Mouse (Mus musculus) CH12.LX (cell line): ENCODE measurements around the gene Phf13. TPM values are rescaled to one million over a fixed set of nuclear protein-coding genes. Genes with fewer than 3 reads are reported as not detected.

ENCODE experiments used
- DNase-seq: peaks from one replicate; pipeline ENCODE4 v3.0.0-alpha.2; 2013; ENCODE audit errors: extremely low read depth
- H3K27ac ChIP-seq: 2 replicates; pipeline ENCODE4 v1.5.1; 2012; ENCODE audit warnings: low read depth, mild to moderate bottlenecking, control low read depth, moderate library complexity; ENCODE audit not compliant: insufficient read depth
- H3K27me3 ChIP-seq: replicated peaks from 2 replicates; pipeline ENCODE3; 2012; ENCODE audit warnings: inconsistent platforms
- H3K36me3 ChIP-seq, 2 experiments: replicated peaks in 1 of 2; 2 replicates each; pipeline versions ENCODE3 to v1.6.1; 2012; ENCODE audit warnings: inconsistent platforms in 1 of 2, low read length in 1 of 2, mild to moderate bottlenecking in 1 of 2, mixed read lengths in 1 of 2, moderate library complexity in 1 of 2; ENCODE audit not compliant: control insufficient read depth in 1 of 2, insufficient read depth in 1 of 2
- H3K4me1 ChIP-seq, 2 experiments: 2 replicates each; pipeline ENCODE4 v1.6.1; 2012; ENCODE audit warnings: inconsistent platforms in 1 of 2, moderate library complexity in 1 of 2; ENCODE audit not compliant: insufficient read depth in 2 of 2, control insufficient read depth in 1 of 2
- H3K4me2 ChIP-seq: 2 replicates; pipeline ENCODE4 v1.6.1; 2012; ENCODE audit warnings: low read depth, mild to moderate bottlenecking, control low read depth; ENCODE audit not compliant: poor library complexity, insufficient read depth, severe bottlenecking
- H3K4me3 ChIP-seq, 3 experiments: fragments of 150-350 bp in 1 of 3; sonication (generic) in 1 of 3; replicated peaks in 1 of 3; 2 replicates each; pipeline versions ENCODE3 to v1.5.1; 2011 to 2012; ENCODE audit warnings: low read depth in 2 of 3, low read length in 2 of 3, mild to moderate bottlenecking in 2 of 3, moderate library complexity in 2 of 3, control low read depth in 1 of 3, improper control_type of control experiment in 1 of 3, inconsistent platforms in 1 of 3, mixed read lengths in 1 of 3; ENCODE audit not compliant: poor library complexity in 1 of 3
- H3K79me2 ChIP-seq: replicated peaks from 2 replicates; pipeline ENCODE4 v1.6.1; 2012; ENCODE audit warnings: mild to moderate bottlenecking, moderate library complexity; ENCODE audit not compliant: control insufficient read depth, poor library complexity, insufficient read depth, severe bottlenecking; ENCODE audit errors: extremely low read depth
- H3K9ac ChIP-seq: 2 replicates; pipeline ENCODE4 v1.6.1; 2012; ENCODE audit warnings: low read depth, mild to moderate bottlenecking, control low read depth, moderate library complexity; ENCODE audit not compliant: insufficient read depth
- H3K9me3 ChIP-seq: replicated peaks from 2 replicates; pipeline ENCODE3; 2012; ENCODE audit warnings: low read length, inconsistent platforms, mixed read lengths
- CTCF ChIP-seq, 2 experiments: IDR thresholded peaks in 1 of 2; conservative IDR thresholded peaks in 1 of 2; 2 replicates each; pipeline ENCODE4 v1.5.1; 2011 to 2012; ENCODE audit warnings: low read depth in 2 of 2, low read length in 2 of 2, improper control_type of control experiment in 1 of 2, inconsistent platforms in 1 of 2, mild to moderate bottlenecking in 1 of 2, moderate library complexity in 1 of 2
- ELF1 ChIP-seq: IDR thresholded peaks from 2 replicates; pipeline ENCODE4 v1.6.1; 2014; ENCODE audit warnings: low read depth, mild to moderate bottlenecking, inconsistent platforms, low read length, improper control_type of control experiment
- ETS1 ChIP-seq: conservative IDR thresholded peaks from 2 replicates; pipeline ENCODE4 v1.6.1; 2012; ENCODE audit warnings: low read depth, mild to moderate bottlenecking, inconsistent platforms, low read length, improper control_type of control experiment, moderate library complexity
- JUND ChIP-seq: conservative IDR thresholded peaks from 2 replicates; pipeline ENCODE4 v1.6.1; 2011; ENCODE audit warnings: low read depth, low read length, improper control_type of control experiment
- MAFK ChIP-seq: IDR thresholded peaks from 2 replicates; pipeline ENCODE4 v1.6.1; 2011; ENCODE audit warnings: low read length, improper control_type of control experiment; ENCODE audit not compliant: insufficient replicate concordance
- MAX ChIP-seq: IDR thresholded peaks from 2 replicates; pipeline ENCODE4 v1.6.1; 2011; ENCODE audit warnings: low read length, improper control_type of control experiment
- MEF2A ChIP-seq: IDR thresholded peaks from 2 replicates; pipeline ENCODE4 v1.6.1; 2014; ENCODE audit warnings: low read depth, mild to moderate bottlenecking, inconsistent platforms, low read length, improper control_type of control experiment, borderline replicate concordance
- NRF1 ChIP-seq: IDR thresholded peaks from 2 replicates; pipeline ENCODE4 v1.6.1; 2014; ENCODE audit warnings: low read depth, mild to moderate bottlenecking, inconsistent platforms, low read length, improper control_type of control experiment, moderate library complexity
- POLR2A ChIP-seq: IDR thresholded peaks from 2 replicates; pipeline ENCODE4 v1.6.1; 2011; ENCODE audit warnings: low read depth, mild to moderate bottlenecking, improper control_type of control experiment, low read length
- RAD21 ChIP-seq: IDR thresholded peaks from 2 replicates; pipeline ENCODE4 v1.6.1; 2011; ENCODE audit warnings: low read depth, mild to moderate bottlenecking, low read length, improper control_type of control experiment, moderate library complexity
- SMC3 ChIP-seq: IDR thresholded peaks from 2 replicates; pipeline ENCODE4 v1.6.1; 2011; ENCODE audit warnings: low read depth, low read length, improper control_type of control experiment
- TBP ChIP-seq: conservative IDR thresholded peaks from 2 replicates; pipeline ENCODE4 v1.6.1; 2011; ENCODE audit warnings: low read depth, low read length, improper control_type of control experiment
- USF1 ChIP-seq: IDR thresholded peaks from 2 replicates; pipeline ENCODE4 v1.6.1; 2014; ENCODE audit warnings: low read depth, mild to moderate bottlenecking, inconsistent platforms, low read length, improper control_type of control experiment
- USF2 ChIP-seq: conservative IDR thresholded peaks from 2 replicates; pipeline ENCODE4 v1.6.1; 2011; ENCODE audit warnings: low read depth, low read length, improper control_type of control experiment
- ZKSCAN1 ChIP-seq: IDR thresholded peaks from 2 replicates; pipeline ENCODE4 v1.6.1; 2012; ENCODE audit warnings: low read depth, inconsistent platforms, low read length, improper control_type of control experiment, borderline replicate concordance
- ZMIZ1 ChIP-seq: IDR thresholded peaks from 2 replicates; pipeline ENCODE4 v1.6.1; 2012; ENCODE audit warnings: low read depth, mild to moderate bottlenecking, inconsistent platforms, low read length, improper control_type of control experiment
- ZNF384 ChIP-seq: IDR thresholded peaks from 2 replicates; pipeline ENCODE4 v1.6.1; 2012; ENCODE audit warnings: low read depth, low read length, improper control_type of control experiment, inconsistent platforms
- dilution Hi-C: fragments of 300-500 bp; cut with MboI; formaldehyde crosslinking; loops from 2 replicates; pipeline ENCODE4 v1.14.3; 2020; ENCODE audit warnings: low sequenced_read_pairs; ENCODE audit not compliant: extremely low pct_unique_long_range_greater_than_20kb, extremely low pct_ligation_motif_present
- in situ Hi-C: fragments of 300-500 bp; cut with MboI; formaldehyde crosslinking; loops from 3 replicates; pipeline ENCODE4 v1.14.3; 2019; ENCODE audit warnings: low sequenced_read_pairs, low pct_ligation_motif_present, low pct_unique_long_range_greater_than_20kb, mixed read lengths
- polyA plus RNA-seq: library from polyadenylated mRNA; unstranded; fragments of >175 nt; gene quantifications from 2 replicates; pipeline ENCODE4 v1.2.1, GENCODE M21; 2012; ENCODE audit warnings: low read depth; ENCODE audit not compliant: insufficient read length
- total RNA-seq, 2 experiments: library from RNA; depleted of rRNA; stranded (reverse); fragments of 300-350 nt in 1 of 2; fragments of >200 nt in 1 of 2; gene quantifications; 2 replicates each; pipeline ENCODE4 v1.2.3; 2012 to 2014

Gene Phf13
- total and polyA plus RNA-seq, 3 experiments = 1.9 to 5.0 (median 4.9) TPM

DNA sequence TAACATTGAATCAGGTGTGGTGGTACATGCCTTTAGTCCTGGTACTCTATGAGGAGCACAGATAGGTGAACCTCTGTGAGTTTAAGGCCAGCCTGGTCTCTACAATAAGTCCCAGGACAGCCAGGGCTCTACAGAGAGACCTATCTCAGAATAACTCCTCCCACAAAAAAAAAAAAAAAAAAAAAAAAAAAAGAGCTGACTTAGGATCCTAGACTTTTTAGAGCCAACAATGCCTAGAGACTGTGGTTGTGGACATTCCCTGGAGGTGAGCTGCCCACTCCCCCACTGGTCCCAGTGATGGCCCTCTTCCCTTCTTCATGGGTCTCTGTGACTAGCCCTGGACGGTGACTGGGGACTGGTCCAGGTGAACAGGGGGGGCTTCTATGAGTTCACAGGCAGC is 40.3 kb downstream of the Phf13 start:
- no peak overlapping the region for H3K9ac ChIP-seq
- dilution Hi-C loops = no loop called here
- H3K27me3 ChIP-seq = no peaks in the 10 kb centered on the region
- TF ChIP-seq ELF1 (no peak), ZNF384 (peak; percentile 57)
- in situ Hi-C loops = no loop called here
- H3K4me2 ChIP-seq = no peak overlapping the region
- H3K27ac ChIP-seq = no peak overlapping the region
- H3K4me3 ChIP-seq = no peak overlapping the region
- H3K79me2 ChIP-seq = no peaks in the 10 kb centered on the region
- H3K4me1 ChIP-seq = peaks cover 0 to 11% of the 10 kb centered on the region in 2 experiments; a peak in 1 of 4 replicates
- H3K9me3 ChIP-seq = no peaks in the 10 kb centered on the region
- no peak for DNase-seq
- H3K36me3 ChIP-seq = peaks cover 74 to 94% of the 10 kb centered on the region in 2 experiments

DNA sequence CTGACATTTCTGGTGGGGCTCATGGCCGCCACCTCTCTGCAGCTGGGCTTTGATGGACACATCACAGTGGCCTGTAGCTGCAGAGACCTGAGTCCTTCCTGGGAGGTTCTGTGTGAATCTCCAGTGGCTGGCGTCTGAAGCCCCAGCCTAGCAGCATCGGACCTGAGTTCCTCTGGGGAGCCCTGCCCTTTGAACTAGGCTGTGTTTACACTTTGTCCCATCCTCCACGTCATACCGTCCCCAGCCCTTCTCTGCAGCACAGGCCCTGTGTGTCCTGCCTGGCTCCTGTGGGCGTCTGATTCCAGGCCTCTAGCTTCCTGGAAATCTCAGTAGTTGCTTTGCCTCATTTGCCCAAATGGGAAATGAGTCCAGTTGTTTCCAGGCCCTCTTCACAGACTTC is 42.8 kb downstream of the Phf13 start:
- Histone ChIP-seq H3K4me2 (no peak overlapping the region), H3K9me3 (no peaks in the 10 kb centered on the region), H3K79me2 (peaks cover under 1% of the 10 kb centered on the region; the same call in 1 of the 2 replicates), H3K36me3 (peaks cover 67 to 93% of the 10 kb centered on the region in 2 experiments), H3K27me3 (no peaks in the 10 kb centered on the region), H3K27ac (no peak overlapping the region), H3K4me3 (no peak overlapping the region), H3K4me1 (peaks cover 0 to 11% of the 10 kb centered on the region in 2 experiments; a peak in 1 of 4 replicates), H3K9ac (no peak overlapping the region)
- dilution Hi-C loops (no loop called here), in situ Hi-C loops (no loop called here)
- DNase-seq = no peak
- TF ChIP-seq MAFK = no peak
- no peak for TF ChIP-seq MAX
- no peak for TF ChIP-seq POLR2A
- TF ChIP-seq ZMIZ1 = no peak
- no peak for TF ChIP-seq NRF1
- no peak for TF ChIP-seq TBP
- no peak for TF ChIP-seq JUND
- no peak for TF ChIP-seq ETS1
- TF ChIP-seq USF2 = no peak
- no peak for TF ChIP-seq MEF2A
- no peak for TF ChIP-seq USF1
- TF ChIP-seq SMC3 = no peak
- TF ChIP-seq RAD21 = no peak
- no peak for TF ChIP-seq ZNF384
- no peak for TF ChIP-seq CTCF (conservative IDR thresholded peaks at IDR 0.05 in 1 of 2, IDR thresholded peaks at IDR 0.05 in 1 of 2; ENCODE audit: low read depth in 2 of 2, low read length in 2 of 2)
- no peak for TF ChIP-seq ZKSCAN1
